Comparison of ENCODE assay signal across 1 mouse cellular context in genomic region chr10:3972981-3973588, GRCm38 (mm10).
TF ChIP-seq lines count a peak whose summit lies in the region.

Mthfd1l (plus strand) TSS chr10:3973118.

TF ChIP-seq in CH12.LX, 34 proteins besides CTCF, POLR2A, EP300 and RAD21 (continued from another document):
- TF ChIP-seq MAFK (IDR thresholded peaks at IDR 0.05; ENCODE audit: insufficient replicate concordance, low read length) (no peak), MAZ (IDR thresholded peaks at IDR 0.05; ENCODE audit: low read depth, low read length) (peak; percentile 96), SIN3A (IDR thresholded peaks at IDR 0.05; ENCODE audit: low read length) (peak; percentile 81), KAT2A (IDR thresholded peaks at IDR 0.05; ENCODE audit: insufficient replicate concordance, low read length) (0 out of 2 replicates have a peak, but pooled peaks have one; percentile 62), POLR2AphosphoS2 (IDR thresholded peaks at IDR 0.05; ENCODE audit: low read depth, low read length) (0 out of 2 replicates have a peak, but pooled peaks have one; percentile 22), USF1 (IDR thresholded peaks at IDR 0.05; ENCODE audit: low read depth, low read length) (no peak), ZKSCAN1 (IDR thresholded peaks at IDR 0.05; ENCODE audit: borderline replicate concordance, low read depth, low read length) (no peak), MYC (IDR thresholded peaks at IDR 0.05; ENCODE audit: low read depth, low read length) (peak; percentile 95), HCFC1 (IDR thresholded peaks at IDR 0.05; ENCODE audit: low read depth, low read length) (peak; percentile 50; the same call in 1 of the 2 replicates)
